In genomic region chr10:81195300-81195699, GRCm38 (mm10) we compare ENCODE assay signal across 14 mouse cellular contexts. TPM values are rescaled to one million over a fixed set of nuclear protein-coding genes. Genes with fewer than 3 reads are reported as not detected.
A peak's percentile ranks its signal among the peaks of the same experiment; 100 is the strongest.
DNase-seq lines count a peak whose midpoint lies in the region; ATAC-seq and TF ChIP-seq lines count a peak whose summit lies in the region.
"Had no signal": no experiment of that assay in that cellular context is flagged by ENCODE, and none has a peak within 500 bp of the region (broad histone marks: within the 10 kb centered on the region; RNA-seq: fewer than 3 reads in every experiment).

No protein-coding gene starts in this region.

- H3K27ac ChIP-seq in testis, adult 2 months (ENCODE audit: control insufficient read depth, insufficient read depth, low read depth, low read length), result peak overlapping the region; percentile 34
- peak overlapping the region; percentile 75; the same call in 1 of the 2 replicates for H3K27ac ChIP-seq in intestine, embryonic 16.5 days (ENCODE audit: low read length)
- H3K27ac ChIP-seq: hindbrain, postnatal 0 days; liver, embryonic 12.5 days had no signal

- no peak; the same call in 1 of the 2 replicates for TF ChIP-seq POLR2A in testis, adult 2 months (IDR thresholded peaks at IDR 0.05; ENCODE audit: control insufficient read depth, low read depth, low read length)

- peak overlapping the region; percentile 54; the same call in 1 of the 2 replicates for H3K9ac ChIP-seq in intestine, embryonic 16.5 days (ENCODE audit: low read depth, low read length)

- no peaks in the 10 kb centered on the region for H3K9me3 ChIP-seq in intestine, embryonic 16.5 days (ENCODE audit: control insufficient read depth, low read length)
- H3K9me3 ChIP-seq: liver, embryonic 12.5 days had no signal

- no peak for TF ChIP-seq CTCF in testis, adult 2 months (IDR thresholded peaks at IDR 0.05; ENCODE audit: control insufficient read depth, insufficient read depth, insufficient replicate concordance, low read depth, low read length)

- H3K4me1 ChIP-seq in testis, adult 2 months (ENCODE audit: control insufficient read depth, insufficient read depth, low read length), result peaks cover 37% of the 10 kb centered on the region
- peaks cover 27% of the 10 kb centered on the region for H3K4me1 ChIP-seq in intestine, embryonic 16.5 days (ENCODE audit: control insufficient read depth, insufficient read depth, low read length)

- ATAC-seq in intestine, embryonic 16.5 days, result no peak
- ATAC-seq: hindbrain, postnatal 0 days; liver, embryonic 12.5 days had no signal

- peak; percentile 81 for DNase-seq in gastrocnemius, adult 18-20 months (ENCODE audit: low spot score)
- DNase-seq in gastrocnemius, postnatal 4 days (ENCODE audit: low spot score in 2 of 2), result no peak
- DNase-seq in testis, postnatal 10 days (ENCODE audit: low spot score), result no peak
- no peak for DNase-seq in layer of hippocampus, adult 9-10 months (ENCODE audit: low spot score)
- no peak for DNase-seq in ovary, postnatal 14 days (ENCODE audit: low spot score)
- no peak for DNase-seq in MN1 (ENCODE audit: low spot score)
- DNase-seq: kidney, postnatal 4 days had no signal

- H3K36me3 ChIP-seq in testis, adult 2 months (ENCODE audit: control insufficient read depth, insufficient read depth, low read length), result no peaks in the 10 kb centered on the region
- peaks cover 6% of the 10 kb centered on the region for H3K36me3 ChIP-seq in intestine, embryonic 16.5 days (ENCODE audit: control insufficient read depth, insufficient read depth, low read length)

- H3K4me2 ChIP-seq in intestine, embryonic 16.5 days (ENCODE audit: low read depth, low read length), result peak overlapping the region; percentile 30

- no peaks in the 10 kb centered on the region for H3K27me3 ChIP-seq in testis, adult 2 months (ENCODE audit: control insufficient read depth, insufficient read depth, low read length)
- peaks cover 12% of the 10 kb centered on the region; the same call in 1 of the 2 replicates for H3K27me3 ChIP-seq in intestine, embryonic 16.5 days (replicated peaks; ENCODE audit: control insufficient read depth, insufficient read depth, low read length)

- peak overlapping the region; percentile 88 for H3K4me3 ChIP-seq in testis, adult 2 months (ENCODE audit: control insufficient read depth, low read depth, low read length)
- H3K4me3 ChIP-seq in intestine, embryonic 16.5 days (ENCODE audit: low read length), result peak overlapping the region; percentile 24
- H3K4me3 ChIP-seq: liver, embryonic 12.5 days had no signal

- 68% methylated on average over 4 of the region's 4 CpGs for WGBS in intestine, embryonic 16.5 days

RNA-seq across cellular contexts. Expression of gene Nmrk2, which starts 6.6 kb away (rescaled TPM):
- total RNA-seq in gastrocnemius, adult 18-20 months (2021), result 100 to 1,000 TPM in 1 of 2 experiments, 10 to 100 TPM in 1; 59.9 to 118 TPM
- 1 to 10 TPM; 1.2 to 1.5 TPM for total RNA-seq in gastrocnemius, postnatal 4 days (2021)
- not detected in 2 replicates for polyA plus RNA-seq in testis, adult 2 months (2012; rRNA removed)
- 0.17 TPM in 1 of 2 replicates, not detected in the other for polyA plus RNA-seq in intestine, embryonic 16.5 days (2015; fragmentation: Nextera tagmentation; extraction: Ambion mirVana)
- total RNA-seq: megakaryocyte progenitor cell, adult 5-6 weeks had no signal
- polyA plus RNA-seq: gonadal fat pad, adult 2 months; liver, embryonic 12.5 days had no signal

RNA-seq across cellular contexts. Expression of gene 4930442H23Rik, which starts 11.7 kb away (rescaled TPM):
- not detected for total RNA-seq in gastrocnemius, adult 18-20 months (2021)
- not detected for total RNA-seq in gastrocnemius, postnatal 4 days (2021)
- polyA plus RNA-seq in testis, adult 2 months (2012; rRNA removed), result 1.4 and 1.8 TPM in 2 replicates
- not detected in 2 replicates for polyA plus RNA-seq in intestine, embryonic 16.5 days (2015; fragmentation: Nextera tagmentation; extraction: Ambion mirVana)
- total RNA-seq: hindbrain, postnatal 0 days; left cerebral cortex, adult 8-10 months; megakaryocyte progenitor cell, adult 5-6 weeks had no signal
- polyA plus RNA-seq: gonadal fat pad, adult 2 months; liver, embryonic 12.5 days had no signal

RNA-seq across cellular contexts. Expression of gene Dapk3, which starts 12.5 kb away (rescaled TPM):
- total RNA-seq in gastrocnemius, adult 18-20 months (2021), result 10 to 100 TPM; 25.5 to 28.4 TPM
- total RNA-seq in gastrocnemius, postnatal 4 days (2021), result 10 to 100 TPM; 40.2 to 41.4 TPM
- polyA plus RNA-seq in testis, adult 2 months (2012; rRNA removed), result 52.6 and 61.6 TPM in 2 replicates
- 15.4 and 47.6 TPM in 2 replicates for polyA plus RNA-seq in intestine, embryonic 16.5 days (2015; fragmentation: Nextera tagmentation; extraction: Ambion mirVana)

RNA-seq across cellular contexts. Expression of gene Eef2, which starts 18.9 kb away (rescaled TPM):
- 1,000 to 10,000 TPM; 1,320 to 1,335 TPM for total RNA-seq in gastrocnemius, adult 18-20 months (2021)
- total RNA-seq in gastrocnemius, postnatal 4 days (2021), result 1,000 to 10,000 TPM; 1,324 to 1,404 TPM
- 1,507 and 1,673 TPM in 2 replicates for polyA plus RNA-seq in testis, adult 2 months (2012; rRNA removed)
- 526 and 531 TPM in 2 replicates for polyA plus RNA-seq in intestine, embryonic 16.5 days (2015; fragmentation: Nextera tagmentation; extraction: Ambion mirVana)

RNA-seq across cellular contexts. Expression of gene Pias4, which starts 27.6 kb away (rescaled TPM):
- total RNA-seq in gastrocnemius, adult 18-20 months (2021), result 10 to 100 TPM; 15.3 to 17.1 TPM
- total RNA-seq in gastrocnemius, postnatal 4 days (2021), result 10 to 100 TPM; 22.1 to 22.5 TPM
- polyA plus RNA-seq in testis, adult 2 months (2012; rRNA removed), result 164 and 184 TPM in 2 replicates
- polyA plus RNA-seq in intestine, embryonic 16.5 days (2015; fragmentation: Nextera tagmentation; extraction: Ambion mirVana), result 52.5 and 54.4 TPM in 2 replicates

Comparison
In these comparisons a context has a peak if more than half of its experiments do, and no peak if none do; other contexts are left out.
1. RNA of gene Nmrk2, which starts 6.6 kb away (total RNA-seq): 59.9 to 118 TPM in gastrocnemius, adult 18-20 months; 1.2 to 1.5 TPM in gastrocnemius, postnatal 4 days; every median in the first group is over 10 times any median in the second.